Mouse (Mus musculus) brain, embryonic 14.5 days (tissue): ENCODE measurements at regions not wholly inside any gene's neighbourhood (a gene's known extent, or its start where the extent isn't known, plus 50 kb on each side); places are given as distances from the start of the nearest gene placed in this dataset.

Experiments
- DNase-seq: peaks from one replicate; pipeline ENCODE4 v3.0.0-alpha.2; 2011; ENCODE audit warnings: low read depth
- CTCF ChIP-seq: fragments of 200-500 bp; IDR thresholded peaks from 2 replicates; pipeline ENCODE4 v1.5.1; 2012; ENCODE audit warnings: inconsistent platforms, mild to moderate bottlenecking, moderate library complexity, borderline replicate concordance; ENCODE audit not compliant: insufficient read depth, insufficient read length; ENCODE audit errors: extremely low read depth
- POLR2A ChIP-seq: fragments of 200-500 bp; IDR thresholded peaks from 2 replicates; pipeline ENCODE4 v1.6.1; 2012; ENCODE audit warnings: mild to moderate bottlenecking, inconsistent platforms, borderline replicate concordance; ENCODE audit not compliant: poor library complexity, insufficient read depth, insufficient read length, severe bottlenecking; ENCODE audit errors: extremely low read depth

DNA sequence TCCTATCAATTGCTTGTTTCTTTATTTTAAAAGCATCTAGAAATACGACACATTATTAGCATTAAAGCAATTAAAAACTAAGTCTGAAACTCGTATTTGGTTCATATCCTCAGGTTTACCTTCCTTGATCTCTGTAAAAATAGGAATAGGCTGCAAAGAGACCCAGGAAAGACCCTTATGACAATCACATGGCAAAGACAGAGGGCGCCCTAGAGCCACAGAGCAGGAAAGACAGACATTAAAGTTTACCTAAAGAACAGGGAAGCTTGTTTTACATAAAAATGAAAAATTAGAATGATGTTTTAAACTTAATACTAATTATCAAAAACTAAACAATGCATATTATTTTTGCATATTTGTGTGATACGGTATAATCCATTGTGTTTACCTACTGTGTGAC, 153.2 kb downstream of the Usp25 start:
- peak; percentile 23 for DNase-seq
- no peak for TF ChIP-seq POLR2A
- TF ChIP-seq CTCF: peak; percentile 36; the same call in 1 of the 2 replicates

DNA sequence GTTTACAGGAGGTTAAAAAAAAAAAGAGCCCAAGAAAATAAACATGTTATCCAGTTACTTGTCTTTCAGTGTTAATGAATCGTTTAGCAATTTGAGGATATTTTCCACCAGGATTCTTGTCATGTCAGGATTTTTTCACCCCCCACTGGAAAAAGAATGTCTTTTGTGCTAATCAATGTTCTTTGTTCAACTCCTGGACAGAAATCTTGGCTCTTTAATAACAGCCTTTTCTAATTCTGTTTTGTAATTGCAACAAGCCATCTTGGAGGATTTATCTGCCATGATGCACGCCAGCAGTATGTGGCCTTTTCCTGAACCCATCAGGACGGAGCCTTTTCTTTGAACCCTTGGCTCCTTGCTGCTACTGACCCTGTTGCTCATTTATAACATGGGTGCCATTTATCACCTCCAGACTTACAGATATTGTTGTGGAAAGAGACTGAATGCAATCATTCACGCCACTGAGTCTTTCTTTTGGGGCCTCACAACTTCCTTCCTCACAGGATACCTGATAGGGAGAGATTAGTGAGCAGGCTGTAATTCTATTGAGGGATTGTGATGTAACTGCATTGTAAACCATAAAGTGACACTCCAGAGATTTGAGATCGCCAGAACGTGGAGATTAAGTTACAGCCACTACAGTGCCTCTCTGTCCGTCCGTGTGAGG, 159.7 kb downstream of the Usp25 start:
- TF ChIP-seq CTCF: no peak
- TF ChIP-seq POLR2A: no peak
- peak; percentile 12 for DNase-seq

DNA sequence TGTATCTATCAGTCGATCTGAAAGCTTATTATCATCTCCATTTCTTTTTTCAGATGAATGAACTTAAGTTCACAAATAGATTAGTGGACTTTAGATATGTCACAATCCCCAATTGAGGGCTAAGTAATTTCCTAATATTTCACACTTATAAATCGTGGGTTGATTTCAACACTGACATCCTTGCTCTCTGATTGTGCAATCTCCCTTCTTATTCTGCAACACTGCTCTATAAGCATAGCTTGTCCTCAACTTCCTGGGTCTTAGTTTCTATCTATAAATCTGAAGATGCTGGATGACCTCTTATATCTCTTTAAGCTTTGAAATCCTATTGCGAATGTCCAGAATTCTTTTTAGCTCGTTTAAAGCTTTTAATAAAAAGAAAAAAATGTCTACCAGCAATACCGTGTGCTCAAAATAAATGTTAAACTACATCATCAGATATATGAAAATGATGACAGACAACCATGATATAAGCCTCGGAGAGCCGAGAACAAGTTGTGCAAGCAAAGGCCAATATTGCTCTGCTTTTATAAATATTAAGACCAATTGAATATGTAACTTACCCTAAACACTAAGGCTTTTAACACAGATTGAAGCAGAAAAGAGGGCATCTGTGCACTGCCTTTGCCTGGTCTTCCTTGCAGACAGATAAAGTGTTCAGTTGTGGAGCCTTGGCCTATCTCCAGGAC, 161.4 kb downstream of the Usp25 start:
- TF ChIP-seq CTCF (no peak), POLR2A (no peak)
- no peak for DNase-seq

- TF ChIP-seq POLR2A (no peak), CTCF (no peak)
- no peak for DNase-seq
Observed at GRCm38 (mm10) chr16:77180990-77181389, 167.5 kb downstream of the Usp25 start.
